Mouse (Mus musculus): ENCODE measurements around the gene Ap1g1.

DNA sequence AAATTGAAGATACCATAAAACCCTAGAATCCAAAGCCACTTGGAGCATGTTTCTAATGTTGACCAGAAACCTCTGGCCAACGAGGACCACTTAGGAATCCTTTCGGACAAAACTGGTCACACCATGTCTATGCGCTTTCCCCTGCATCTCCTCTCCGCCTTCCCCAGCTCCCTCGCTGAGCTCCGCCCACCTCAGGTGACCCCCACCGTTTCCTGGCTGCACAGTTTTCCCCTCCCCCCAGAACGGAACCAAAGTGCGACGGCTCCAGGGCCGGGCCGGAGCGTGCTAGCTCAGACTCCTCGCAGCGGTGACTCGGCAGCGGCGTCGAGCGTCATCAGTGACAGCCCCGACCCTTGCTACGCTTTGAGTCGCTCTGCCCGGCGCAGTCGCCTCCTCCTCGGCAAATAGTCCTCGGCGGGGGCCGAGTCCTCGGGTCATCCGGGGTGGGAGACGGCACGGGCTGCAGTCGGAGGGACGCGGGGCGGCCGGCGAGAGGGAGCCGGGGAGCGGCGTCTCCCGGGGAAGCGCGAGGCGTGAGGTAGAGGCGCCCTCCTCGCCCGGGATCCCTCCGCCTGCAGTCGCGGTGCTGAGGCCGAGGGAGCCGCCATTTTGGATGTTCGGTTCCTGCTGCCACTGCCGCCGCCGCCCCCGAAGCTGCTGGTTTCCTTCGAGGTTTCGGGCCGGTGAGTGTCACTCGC lies at the start of gene Ap1g1:
- TF ChIP-seq TAL1 (IDR thresholded peaks at IDR 0.05; ENCODE audit: low read length) (no peak), GATA1 (IDR thresholded peaks at IDR 0.05; ENCODE audit: low read length) (no peak)

Measured in erythroblast, embryonic 14.5 days (primary cell).